ENCODE assay signal across 12 mouse cellular contexts in genomic region chr5:127583658-127584057, GRCm38 (mm10). TPM values are rescaled to one million over a fixed set of nuclear protein-coding genes. Genes with fewer than 3 reads are reported as not detected.
A peak's percentile ranks its signal among the peaks of the same experiment; 100 is the strongest.
DNase-seq lines count a peak whose midpoint lies in the region; TF ChIP-seq lines count a peak whose summit lies in the region.
"Had no signal": no experiment of that assay in that cellular context is flagged by ENCODE, and none has a peak within 500 bp of the region (broad histone marks: within the 10 kb centered on the region; RNA-seq: fewer than 3 reads in every experiment).

No protein-coding gene starts in this region.

- intact Hi-C loops in left cerebral cortex, adult 2 months (cut with DNase I): loop anchor here (10.0 kb wide), 1 partner anchor 229 kb away; no protein-coding TSS in a partner anchor
- intact Hi-C loops in left cerebral cortex, postnatal 25 days (cut with DNase I): no loop called here

- peak; percentile 52 for TF ChIP-seq CTCF in left cerebral cortex, adult 2 months (IDR thresholded peaks at IDR 0.05)
- TF ChIP-seq CTCF in bone marrow, adult 2 months (IDR thresholded peaks at IDR 0.05; ENCODE audit: control insufficient read depth, insufficient read depth, low read length): peak; percentile 31; the same call in 1 of the 2 replicates

- no peak for TF ChIP-seq POLR2A in bone marrow, adult 2 months (IDR thresholded peaks at IDR 0.05; ENCODE audit: borderline replicate concordance, control insufficient read depth, low read depth, low read length)

- no peaks in the 10 kb centered on the region; the same call in 1 of the 2 replicates for H3K4me1 ChIP-seq in bone marrow, adult 2 months (ENCODE audit: control insufficient read depth, insufficient read depth, low read length)
- H3K4me1 ChIP-seq: embryonic facial prominence, embryonic 12.5 days; heart, embryonic 15.5 days; limb, embryonic 13.5 days had no signal

- peak; percentile 44 to 53 for DNase-seq in cerebellum, postnatal 10 days
- DNase-seq in cerebellum, adult 11 months: no peak
- peak in 1 of 2 experiments; percentile 26 for DNase-seq in left cerebral cortex, adult 2 months (ENCODE audit: extremely low spot score in 1 of 2, low spot score in 2 of 2)
- no peak for DNase-seq in left cerebral cortex, postnatal 25 days (ENCODE audit: low spot score in 2 of 2)
- peak; percentile 22 for DNase-seq in 3T3-L1 (ENCODE audit: low read depth, low spot score)
- DNase-seq in urinary bladder, postnatal 14 days (ENCODE audit: low spot score): no peak
- no peak for DNase-seq in urinary bladder, postnatal 25 days (ENCODE audit: low spot score)
- DNase-seq: kidney, adult 8-10 months had no signal

- H3K27ac ChIP-seq in left cerebral cortex, adult 2 months: no peak overlapping the region
- H3K27ac ChIP-seq in bone marrow, adult 2 months (ENCODE audit: control insufficient read depth, insufficient read depth, low read depth, low read length, poor library complexity): no peak overlapping the region
- H3K27ac ChIP-seq: embryonic facial prominence, embryonic 12.5 days; heart, embryonic 15.5 days; limb, embryonic 13.5 days had no signal

- WGBS in bone marrow, adult 2 months: 64% methylated on average over 8 of the region's 8 CpGs

- H3K4me3 ChIP-seq in left cerebral cortex, adult 2 months: no peak overlapping the region
- H3K4me3 ChIP-seq in bone marrow, adult 2 months (replicated peaks; ENCODE audit: control insufficient read depth, low read depth, low read length): no peak overlapping the region
- H3K4me3 ChIP-seq: embryonic facial prominence, embryonic 12.5 days; heart, embryonic 15.5 days; limb, embryonic 13.5 days had no signal

RNA-seq across cellular contexts. Expression of gene Glt1d1, which starts 48.4 kb away (rescaled TPM):
- total RNA-seq in left cerebral cortex, adult 2 months (2021): 10 to 100 TPM; 21.6 to 27.1 TPM
- total RNA-seq in left cerebral cortex, postnatal 25 days (2021): 10 to 100 TPM; 22.6 to 27.3 TPM
- polyA plus RNA-seq in bone marrow, adult 2 months (2011; ENCODE audit: insufficient read depth, insufficient read length, low replicate concordance, missing spikeins): 1.8 and 4.8 TPM in 2 replicates
- polyA plus RNA-seq: heart, embryonic 15.5 days had no signal

RNA-seq across cellular contexts. Expression of gene Slc15a4, which starts 49.0 kb away (rescaled TPM):
- 10 to 100 TPM; 23.6 to 27.8 TPM for total RNA-seq in left cerebral cortex, adult 2 months (2021)
- 10 to 100 TPM; 23.2 to 25.4 TPM for total RNA-seq in left cerebral cortex, postnatal 25 days (2021)
- polyA plus RNA-seq in bone marrow, adult 2 months (2011; ENCODE audit: insufficient read depth, insufficient read length, low replicate concordance, missing spikeins): 16.6 and 30.1 TPM in 2 replicates

Comparison
In these comparisons a context has a peak if more than half of its experiments do, and no peak if none do; other contexts are left out.
1. DNase-seq: peak in cerebellum, postnatal 10 days (2 of 2) and 3T3-L1 (single experiment); none in cerebellum, adult 11 months (single experiment), left cerebral cortex, postnatal 25 days (0 of 2), urinary bladder, postnatal 14 days (single experiment) and urinary bladder, postnatal 25 days (single experiment).